Mouse (Mus musculus) CH12.LX (cell line): ENCODE results near the gene Oasl1.

Experiments
- CHD1 ChIP-seq: IDR thresholded peaks from 2 replicates; pipeline ENCODE4 v1.6.1; 2012; ENCODE audit warnings: low read depth, low read length, improper control_type of control experiment, inconsistent platforms
- CTCF ChIP-seq, 2 experiments: IDR thresholded peaks in 1 of 2; conservative IDR thresholded peaks in 1 of 2; 2 replicates each; pipeline ENCODE4 v1.5.1; 2011 to 2012; ENCODE audit warnings: low read depth in 2 of 2, low read length in 2 of 2, improper control_type of control experiment in 1 of 2, inconsistent platforms in 1 of 2, mild to moderate bottlenecking in 1 of 2, moderate library complexity in 1 of 2
- E2F4 ChIP-seq: IDR thresholded peaks from 2 replicates; pipeline ENCODE4 v1.6.1; 2011; ENCODE audit warnings: low read depth, low read length, improper control_type of control experiment; ENCODE audit not compliant: insufficient replicate concordance
- EP300 ChIP-seq: IDR thresholded peaks from 2 replicates; pipeline ENCODE4 v1.6.1; 2011; ENCODE audit warnings: low read length, improper control_type of control experiment
- ETS1 ChIP-seq: conservative IDR thresholded peaks from 2 replicates; pipeline ENCODE4 v1.6.1; 2012; ENCODE audit warnings: low read depth, mild to moderate bottlenecking, inconsistent platforms, low read length, improper control_type of control experiment, moderate library complexity
- GABPA ChIP-seq: IDR thresholded peaks from 2 replicates; pipeline ENCODE4 v1.6.1; 2012; ENCODE audit warnings: low read depth, low read length, improper control_type of control experiment, inconsistent platforms; ENCODE audit not compliant: insufficient replicate concordance
- HCFC1 ChIP-seq: IDR thresholded peaks from 2 replicates; pipeline ENCODE4 v1.6.1; 2012; ENCODE audit warnings: low read depth, mild to moderate bottlenecking, inconsistent platforms, low read length, improper control_type of control experiment
- MAX ChIP-seq: IDR thresholded peaks from 2 replicates; pipeline ENCODE4 v1.6.1; 2011; ENCODE audit warnings: low read length, improper control_type of control experiment
- NELFE ChIP-seq: IDR thresholded peaks from 2 replicates; pipeline ENCODE4 v1.6.1; 2011; ENCODE audit warnings: low read depth, low read length, improper control_type of control experiment
- POLR2A ChIP-seq: IDR thresholded peaks from 2 replicates; pipeline ENCODE4 v1.6.1; 2011; ENCODE audit warnings: low read depth, mild to moderate bottlenecking, improper control_type of control experiment, low read length
- RCOR1 ChIP-seq: conservative IDR thresholded peaks from 2 replicates; pipeline ENCODE4 v1.6.1; 2012; ENCODE audit warnings: low read depth, mild to moderate bottlenecking, inconsistent platforms, low read length, improper control_type of control experiment
- TCF12 ChIP-seq: IDR thresholded peaks from 2 replicates; pipeline ENCODE4 v1.6.1; 2014; ENCODE audit warnings: low read depth, mild to moderate bottlenecking, inconsistent platforms, low read length, improper control_type of control experiment
- USF1 ChIP-seq: IDR thresholded peaks from 2 replicates; pipeline ENCODE4 v1.6.1; 2014; ENCODE audit warnings: low read depth, mild to moderate bottlenecking, inconsistent platforms, low read length, improper control_type of control experiment
- ZNF384 ChIP-seq: IDR thresholded peaks from 2 replicates; pipeline ENCODE4 v1.6.1; 2012; ENCODE audit warnings: low read depth, low read length, improper control_type of control experiment, inconsistent platforms

- TF ChIP-seq E2F4 (no peak), ETS1 (no peak), CTCF (conservative IDR thresholded peaks at IDR 0.05 in 1 of 2, IDR thresholded peaks at IDR 0.05 in 1 of 2; ENCODE audit: low read depth in 2 of 2, low read length in 2 of 2) (peak in 1 of 2 experiments; percentile 76; a peak in 2 of 4 replicates), CHD1 (no peak), POLR2A (no peak), HCFC1 (no peak), EP300 (no peak), RCOR1 (no peak), MAX (peak; percentile 58; the same call in 1 of the 2 replicates), TCF12 (no peak), NELFE (peak; percentile 13; the same call in 1 of the 2 replicates), GABPA (no peak), USF1 (no peak), ZNF384 (no peak)
Measured at GRCm38 (mm10) chr5:114978888-114979249, 55.8 kb downstream of the Oasl1 start.
